Mouse (Mus musculus) embryo, embryonic 9.5 days (tissue): ENCODE results near the gene Ccl2.
A peak's percentile ranks its signal among the peaks of the same experiment; 100 is the strongest.

ENCODE experiments used
- DNase-seq: peaks from one replicate; pipeline ENCODE4 v3.0.0-alpha.2; 2017; ENCODE audit errors: extremely low spot score

Ccl2 gene

DNA sequence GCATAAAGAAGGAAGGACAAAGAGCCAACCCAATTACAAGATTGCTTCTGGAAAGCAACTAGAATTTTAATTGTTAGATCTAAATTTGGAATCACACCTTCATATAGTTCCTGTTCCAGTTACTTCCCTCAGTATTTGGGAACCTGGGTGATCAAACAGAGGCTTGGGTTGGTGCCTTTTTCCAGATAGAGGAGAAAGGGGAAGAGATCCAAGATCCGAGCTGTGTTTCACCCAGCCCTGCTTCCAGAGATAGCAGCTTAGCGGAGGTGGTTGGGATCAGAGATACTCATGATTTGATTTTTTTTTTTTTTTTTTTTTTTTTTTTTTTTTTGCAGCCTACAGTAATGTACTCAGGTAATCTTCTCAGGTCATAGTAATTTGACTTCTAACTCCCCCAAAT is 486 bp downstream of the Ccl2 start:
- DNase-seq, result no peak

- no peak for DNase-seq
Measured at GRCm38 (mm10) chr11:82038535-82038934, 3.2 kb downstream of the Ccl2 start, which contains the start of gene Gm17268. Gm17268 (minus strand) TSS chr11:82038562.

DNA sequence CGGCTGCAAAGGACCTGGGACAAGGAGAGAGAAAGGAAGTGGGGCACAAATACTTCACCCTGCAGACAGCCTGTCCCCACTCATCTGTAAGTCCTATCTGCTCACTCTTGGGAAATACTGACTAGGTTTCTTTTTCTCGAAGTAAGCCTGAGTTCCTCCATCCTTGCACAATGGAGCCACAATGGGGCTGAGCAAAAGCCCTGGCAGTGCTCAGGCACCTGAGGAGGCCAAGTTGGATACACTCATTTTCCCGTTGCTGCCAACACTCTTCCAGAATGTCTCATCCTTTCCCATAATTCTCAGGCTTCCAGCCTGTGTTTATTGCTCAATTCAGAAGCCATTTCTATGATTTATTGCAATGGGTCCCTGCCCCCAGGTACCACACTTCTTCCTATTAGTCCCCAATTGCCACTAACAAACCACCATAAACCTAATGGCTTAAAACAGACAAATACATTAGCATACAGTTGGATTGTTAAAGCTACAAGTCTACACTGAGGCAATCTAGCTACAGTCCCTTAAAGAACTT is 3.8 kb downstream of the Ccl2 start:
- no peak for DNase-seq

DNA sequence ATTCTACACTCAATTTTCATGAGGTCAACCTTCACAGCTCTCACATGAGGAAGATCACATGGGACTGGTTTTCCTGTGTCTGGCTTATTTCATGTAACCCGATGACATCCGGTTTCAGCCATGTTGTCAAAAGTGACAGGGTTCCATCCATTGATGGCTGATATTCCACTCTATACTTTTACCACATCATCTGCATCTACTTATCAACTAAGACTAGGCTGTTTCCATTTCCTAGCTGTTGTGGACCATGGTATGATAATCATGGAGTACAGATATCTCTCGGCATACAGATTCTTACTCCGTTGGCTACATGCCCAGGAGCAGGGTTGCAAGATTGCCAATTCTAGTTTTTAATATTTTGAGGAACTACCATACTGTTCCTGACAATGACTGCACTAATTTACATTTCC is 6.3 kb downstream of the Ccl2 start:
- DNase-seq, result no peak

- DNase-seq, result no peak
Measured at GRCm38 (mm10) chr11:82045471-82045870, 10.1 kb downstream of the Ccl2 start, which contains the start of gene Ccl7. Ccl7 (plus strand) TSS chr11:82045712.

- peak; percentile 57 for DNase-seq
Measured at GRCm38 (mm10) chr11:82047746-82048415, 12.5 kb downstream of the Ccl2 start.

GRCm38 (mm10) chr11:82053849-82054248 is 18.5 kb downstream of the Ccl2 start:
- DNase-seq, result no peak

DNA sequence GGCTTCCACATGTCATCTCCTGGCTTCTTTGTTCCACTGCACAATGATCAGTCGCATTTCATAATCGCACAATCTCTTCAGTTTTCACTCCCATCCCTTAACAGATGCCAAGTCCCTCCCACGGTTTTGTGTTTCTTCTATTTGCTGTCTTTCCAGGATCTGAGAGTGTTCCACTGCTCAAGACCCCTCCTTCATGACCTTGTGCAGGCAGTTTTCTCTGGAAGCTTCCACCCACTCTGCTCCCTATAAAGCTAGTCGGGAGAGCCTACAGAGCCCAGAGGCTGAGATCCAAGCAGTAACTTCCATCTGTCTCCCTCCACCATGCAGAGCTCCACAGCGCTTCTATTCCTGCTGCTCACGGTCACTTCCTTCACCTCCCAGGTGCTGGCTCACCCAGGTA is 22.3 kb downstream of the Ccl2 start, which contains the start of gene Ccl11:
Ccl11 (plus strand) TSS at position 178 of the 400 bp plus-strand sequence.
- DNase-seq, result no peak

DNA sequence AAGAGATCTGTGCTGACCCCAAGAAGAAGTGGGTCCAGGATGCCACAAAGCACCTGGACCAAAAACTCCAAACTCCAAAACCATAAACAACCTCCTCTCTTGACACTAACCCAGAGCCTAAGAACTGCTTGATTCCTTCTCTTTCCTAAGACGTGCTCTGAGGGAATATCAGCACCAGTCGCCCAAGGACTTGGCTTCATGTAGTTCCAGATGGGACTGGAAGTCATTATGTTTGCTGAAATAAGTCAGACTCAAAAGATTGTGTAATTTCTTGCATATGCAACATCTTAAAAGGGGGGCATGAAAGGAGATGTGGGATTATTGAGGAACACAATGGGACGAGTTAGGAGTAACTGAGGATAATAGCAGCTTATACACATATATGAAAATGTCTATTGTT is 26.9 kb downstream of the Ccl2 start:
- no peak for DNase-seq

GRCm38 (mm10) chr11:82063454-82063853 is 28.1 kb downstream of the Ccl2 start:
- DNase-seq, result no peak

GRCm38 (mm10) chr11:82066953-82067571 is 31.7 kb downstream of the Ccl2 start:
- DNase-seq, result no peak

DNA sequence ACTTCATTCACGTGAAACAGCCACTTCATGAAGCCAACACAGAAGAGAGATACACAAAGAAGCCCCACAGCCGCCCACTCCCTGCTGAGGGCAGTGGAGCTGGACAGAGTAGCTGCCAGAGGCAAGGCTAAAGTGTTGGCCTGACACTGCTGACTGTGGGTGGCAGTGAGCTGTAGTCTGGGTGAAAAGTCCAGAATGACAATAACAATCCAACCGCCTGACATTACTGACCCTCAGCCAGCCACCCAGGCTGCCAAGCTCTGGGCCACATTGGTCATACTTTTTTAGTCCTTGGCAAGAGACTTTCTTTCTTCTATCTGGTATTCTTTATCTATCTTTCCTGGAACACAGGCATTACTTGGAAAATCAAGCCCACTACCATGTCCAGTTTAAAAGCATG is 35.7 kb downstream of the Ccl2 start:
- DNase-seq, result no peak

GRCm38 (mm10) chr11:82072374-82072773 is 37.0 kb downstream of the Ccl2 start:
- DNase-seq, result no peak

DNA sequence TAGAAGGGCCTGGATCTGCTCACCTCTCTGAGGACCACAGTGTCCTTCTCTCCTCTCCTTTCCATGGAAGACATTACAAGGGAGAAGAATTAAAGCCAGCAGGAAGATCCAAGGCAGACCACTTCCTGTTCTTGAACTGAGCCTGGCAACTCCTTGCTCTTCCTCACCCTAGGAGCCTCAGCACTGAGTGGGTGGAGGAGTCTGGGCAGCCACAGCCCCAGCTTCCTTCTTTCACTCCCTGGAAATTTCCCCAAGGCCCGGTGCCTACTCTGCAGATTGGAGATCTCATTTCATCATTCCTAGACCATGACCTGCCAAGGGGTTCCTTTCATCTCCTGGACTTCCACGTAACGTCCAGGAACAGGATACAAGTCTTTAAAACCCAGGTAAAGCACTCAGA is 37.6 kb downstream of the Ccl2 start:
- no peak for DNase-seq

DNA sequence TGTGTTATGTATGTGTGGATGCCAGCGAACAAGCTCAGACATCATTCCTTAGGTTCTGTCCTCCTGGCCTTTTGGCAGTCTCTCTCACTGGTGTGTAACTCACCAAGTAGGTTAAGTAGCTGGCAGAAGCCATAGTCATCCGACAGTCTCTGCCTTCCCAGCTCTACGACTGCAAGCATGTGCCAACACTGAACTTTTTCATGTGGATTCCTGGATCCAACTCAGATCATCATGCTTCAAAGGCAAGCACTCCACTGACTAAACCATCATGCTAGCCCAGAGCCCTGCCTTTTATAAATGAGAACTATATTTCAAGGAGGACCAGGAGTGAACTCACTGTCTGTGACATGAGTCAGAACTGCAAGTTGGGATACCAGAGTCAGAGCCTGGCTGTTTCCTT is 38.3 kb downstream of the Ccl2 start:
- DNase-seq, result no peak

DNA sequence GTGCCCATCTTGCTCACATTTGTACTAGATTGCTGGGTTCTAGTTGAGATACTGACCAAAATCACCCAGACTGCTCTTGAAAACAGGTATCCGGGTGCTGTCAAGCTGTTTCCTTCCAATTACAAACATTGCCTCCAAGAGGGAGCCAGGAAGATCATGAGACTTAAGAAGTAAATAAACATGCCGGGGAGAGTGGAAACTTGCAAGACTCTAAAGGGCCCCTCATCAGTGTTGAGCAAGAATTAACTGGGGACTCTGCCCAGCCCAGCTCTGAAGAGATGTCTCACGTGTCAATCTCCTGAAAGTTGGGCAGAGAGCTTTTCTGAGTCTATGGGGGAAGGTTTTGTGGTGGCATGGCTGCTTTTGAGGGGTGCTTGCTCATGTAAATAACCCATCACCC is 41.7 kb downstream of the Ccl2 start:
- no peak for DNase-seq

GRCm38 (mm10) chr11:82078136-82078730 is 42.9 kb downstream of the Ccl2 start:
- no peak for DNase-seq

DNA sequence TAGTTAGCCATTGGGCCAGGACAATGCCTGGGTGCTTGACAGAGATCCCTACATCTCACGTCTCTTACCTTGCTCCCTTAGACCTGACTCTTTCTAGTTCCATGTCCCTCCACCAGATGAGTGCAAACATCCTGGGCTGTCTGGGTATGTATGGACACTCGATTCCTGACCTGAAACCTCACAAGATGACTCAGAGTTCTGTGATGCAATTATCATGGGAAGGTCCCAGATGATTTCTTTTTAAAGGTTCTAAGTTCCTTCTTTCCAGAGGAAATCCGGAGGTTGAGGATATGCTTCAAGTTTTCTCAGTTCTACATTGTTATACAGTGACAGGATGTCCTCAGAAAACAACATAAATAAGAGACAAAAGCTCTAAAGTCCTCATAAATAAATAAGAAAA is 45.5 kb downstream of the Ccl2 start:
- DNase-seq, result no peak

DNA sequence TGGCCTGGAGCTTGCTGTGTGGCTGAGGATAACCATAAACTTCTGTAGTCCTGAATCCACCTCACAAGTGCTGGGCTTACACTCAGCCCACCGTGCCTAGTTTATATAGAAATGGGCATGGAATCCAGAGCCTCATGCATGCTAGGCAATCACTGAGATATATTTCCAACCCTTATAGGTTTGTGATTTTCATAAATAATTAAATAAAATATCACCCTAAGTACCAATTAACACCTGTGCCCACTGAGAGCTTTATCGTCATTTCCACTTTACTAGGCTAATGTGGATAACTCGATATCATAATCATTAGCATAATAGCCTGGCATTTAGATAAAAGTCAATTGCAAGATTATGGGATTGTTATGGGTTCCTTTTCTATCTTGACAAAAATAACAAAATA is 49.0 kb downstream of the Ccl2 start:
- no peak for DNase-seq
